Mouse (Mus musculus): ENCODE measurements around the gene Agap1. TPM values are rescaled to one million over a fixed set of nuclear protein-coding genes. Genes with fewer than 3 reads are reported as not detected.

Gene Agap1
- polyA plus RNA-seq, 1 experiment from 2014 or later = 74.8 TPM

- Histone ChIP-seq H3K9ac (no peak overlapping the region), H3K4me2 (replicated peaks) (no peak overlapping the region), H3K4me3 (no peak overlapping the region), H3K36me3 (peaks cover 26% of the 10 kb centered on the region), H3K4me1 (peaks cover 34% of the 10 kb centered on the region), H3K27ac (no peak overlapping the region), H3K9me3 (replicated peaks) (no peaks in the 10 kb centered on the region), H3K27me3 (no peaks in the 10 kb centered on the region)
- WGBS = 88% methylated on average over 6 of the region's 6 CpGs
- ATAC-seq (ENCODE audit: low FRiP score) = no peak
Measured at GRCm38 (mm10) chr1:89786793-89787192, 332.2 kb downstream of the Agap1 start.

- no peak overlapping the region for H3K4me2 ChIP-seq (replicated peaks)
- WGBS = 53% methylated on average over 14 of the region's 14 CpGs
- H3K4me3 ChIP-seq = no peak overlapping the region
- no peak overlapping the region for H3K27ac ChIP-seq
- H3K9me3 ChIP-seq (replicated peaks) = no peaks in the 10 kb centered on the region
- H3K36me3 ChIP-seq = peaks cover 3% of the 10 kb centered on the region; the same call in 1 of the 2 replicates
- peak; percentile 61 for ATAC-seq (ENCODE audit: low FRiP score)
- H3K9ac ChIP-seq = no peak overlapping the region
- H3K4me1 ChIP-seq = peaks cover 15% of the 10 kb centered on the region
- H3K27me3 ChIP-seq = no peaks in the 10 kb centered on the region
Measured at GRCm38 (mm10) chr1:89798724-89799123, 344.1 kb downstream of the Agap1 start.

- peaks cover 15% of the 10 kb centered on the region for H3K4me1 ChIP-seq
- peaks cover 3% of the 10 kb centered on the region; the same call in 1 of the 2 replicates for H3K36me3 ChIP-seq
- no peak overlapping the region for H3K4me3 ChIP-seq
- no peak overlapping the region for H3K27ac ChIP-seq
- no peak for ATAC-seq (ENCODE audit: low FRiP score)
- no peaks in the 10 kb centered on the region for H3K27me3 ChIP-seq
- WGBS = 83% methylated on average over 5 of the region's 5 CpGs
- H3K4me2 ChIP-seq (replicated peaks) = no peak overlapping the region
- no peak overlapping the region for H3K9ac ChIP-seq
- no peaks in the 10 kb centered on the region for H3K9me3 ChIP-seq (replicated peaks)
Measured at GRCm38 (mm10) chr1:89801506-89801905, 346.9 kb downstream of the Agap1 start.

GRCm38 (mm10) chr1:89804981-89805380, 350.4 kb downstream of the Agap1 start:
- no peaks in the 10 kb centered on the region for H3K27me3 ChIP-seq
- H3K36me3 ChIP-seq = no peaks in the 10 kb centered on the region
- no peak overlapping the region for H3K4me2 ChIP-seq (replicated peaks)
- no peaks in the 10 kb centered on the region for H3K4me1 ChIP-seq
- no peak overlapping the region for H3K27ac ChIP-seq
- no peak overlapping the region for H3K9ac ChIP-seq
- H3K4me3 ChIP-seq = no peak overlapping the region
- 83% methylated on average over 7 of the region's 7 CpGs for WGBS
- H3K9me3 ChIP-seq (replicated peaks) = no peaks in the 10 kb centered on the region
- ATAC-seq (ENCODE audit: low FRiP score) = no peak

GRCm38 (mm10) chr1:89812816-89813215, 358.2 kb downstream of the Agap1 start:
- WGBS = 90% methylated on average over 8 of the region's 8 CpGs

GRCm38 (mm10) chr1:89816487-89817206, 362.0 kb downstream of the Agap1 start:
- Histone ChIP-seq H3K4me2 (replicated peaks) (no peak overlapping the region), H3K27me3 (no peaks in the 10 kb centered on the region), H3K36me3 (0 out of 2 replicates have a peak, but pooled peaks cover 2% of the 10 kb centered on the region), H3K27ac (peak overlapping the region; percentile 46; the same call in 1 of the 2 replicates), H3K4me1 (peaks cover 15% of the 10 kb centered on the region), H3K9ac (no peak overlapping the region), H3K4me3 (no peak overlapping the region), H3K9me3 (replicated peaks) (no peaks in the 10 kb centered on the region)
- peak; percentile 29; the same call in 1 of the 2 replicates for ATAC-seq (ENCODE audit: low FRiP score)
- WGBS = 50% methylated on average over 14 of the region's 14 CpGs

More at GRCm38 (mm10) chr1:89812816-89813215, 358.2 kb downstream of the Agap1 start:
- no peak for ATAC-seq (ENCODE audit: low FRiP score)
- Histone ChIP-seq H3K4me2 (replicated peaks) (no peak overlapping the region), H3K36me3 (0 out of 2 replicates have a peak, but pooled peaks cover 2% of the 10 kb centered on the region), H3K27me3 (no peaks in the 10 kb centered on the region), H3K9ac (no peak overlapping the region), H3K9me3 (replicated peaks) (no peaks in the 10 kb centered on the region), H3K4me1 (peaks cover 11% of the 10 kb centered on the region; the same call in 1 of the 2 replicates), H3K27ac (no peak overlapping the region), H3K4me3 (no peak overlapping the region)

- Histone ChIP-seq H3K4me2 (replicated peaks) (no peak overlapping the region), H3K9me3 (replicated peaks) (no peaks in the 10 kb centered on the region), H3K27me3 (no peaks in the 10 kb centered on the region), H3K9ac (no peak overlapping the region), H3K36me3 (no peaks in the 10 kb centered on the region), H3K4me3 (no peak overlapping the region), H3K27ac (no peak overlapping the region), H3K4me1 (peaks cover 21% of the 10 kb centered on the region)
- 87% methylated on average over 4 of the region's 4 CpGs for WGBS
- ATAC-seq (ENCODE audit: low FRiP score) = no peak
Measured at GRCm38 (mm10) chr1:89821822-89822221, 367.2 kb downstream of the Agap1 start.

GRCm38 (mm10) chr1:89822431-89822830, 367.8 kb downstream of the Agap1 start:
- Histone ChIP-seq H3K36me3 (no peaks in the 10 kb centered on the region), H3K9ac (no peak overlapping the region), H3K27ac (no peak overlapping the region), H3K4me3 (no peak overlapping the region), H3K27me3 (no peaks in the 10 kb centered on the region), H3K4me1 (peaks cover 18% of the 10 kb centered on the region), H3K9me3 (replicated peaks) (no peaks in the 10 kb centered on the region), H3K4me2 (replicated peaks) (no peak overlapping the region)
- WGBS = 69% methylated on average over 3 of the region's 3 CpGs
- ATAC-seq (ENCODE audit: low FRiP score) = no peak

- ATAC-seq (ENCODE audit: low FRiP score) = no peak
- no peak overlapping the region for H3K4me3 ChIP-seq
- H3K27me3 ChIP-seq = no peaks in the 10 kb centered on the region
- H3K4me1 ChIP-seq = peaks cover 14% of the 10 kb centered on the region
- H3K36me3 ChIP-seq = no peaks in the 10 kb centered on the region
- 86% methylated on average over 7 of the region's 7 CpGs for WGBS
- H3K27ac ChIP-seq = no peak overlapping the region
- H3K9ac ChIP-seq = no peak overlapping the region
- H3K9me3 ChIP-seq (replicated peaks) = no peaks in the 10 kb centered on the region
- H3K4me2 ChIP-seq (replicated peaks) = no peak overlapping the region
Measured at GRCm38 (mm10) chr1:89823036-89823435, 368.4 kb downstream of the Agap1 start.

- Histone ChIP-seq H3K4me2 (replicated peaks) (no peak overlapping the region), H3K36me3 (0 out of 2 replicates have a peak, but pooled peaks cover 5% of the 10 kb centered on the region), H3K27me3 (no peaks in the 10 kb centered on the region), H3K9me3 (replicated peaks) (no peaks in the 10 kb centered on the region), H3K27ac (no peak overlapping the region), H3K4me1 (peaks cover 15% of the 10 kb centered on the region), H3K4me3 (no peak overlapping the region), H3K9ac (no peak overlapping the region)
- whole genome bisulfite sequencing = 50% methylated on average over 3 of the region's 3 CpGs
- ATAC-seq (ENCODE audit: low FRiP score) = no peak
Measured at GRCm38 (mm10) chr1:89827051-89827450, 372.4 kb downstream of the Agap1 start.

- WGBS = 79% methylated on average over 1 of the region's 1 CpGs
- ATAC-seq (ENCODE audit: low FRiP score) = no peak
- Histone ChIP-seq H3K27ac (no peak overlapping the region), H3K4me2 (replicated peaks) (no peak overlapping the region), H3K9me3 (replicated peaks) (no peaks in the 10 kb centered on the region), H3K36me3 (peaks cover 15% of the 10 kb centered on the region), H3K4me3 (no peak overlapping the region), H3K27me3 (no peaks in the 10 kb centered on the region), H3K9ac (no peak overlapping the region), H3K4me1 (0 out of 2 replicates have a peak, but pooled peaks cover 5% of the 10 kb centered on the region)
Measured at GRCm38 (mm10) chr1:89831095-89831494, 376.5 kb downstream of the Agap1 start.

- H3K4me2 ChIP-seq (replicated peaks) = no peak overlapping the region
- H3K4me3 ChIP-seq = no peak overlapping the region
- WGBS = 76% methylated on average over 9 of the region's 9 CpGs
- peaks cover 35% of the 10 kb centered on the region for H3K4me1 ChIP-seq
- no peak for ATAC-seq (ENCODE audit: low FRiP score)
- H3K36me3 ChIP-seq = peaks cover 36% of the 10 kb centered on the region
- peaks cover 14% of the 10 kb centered on the region; the same call in 1 of the 2 replicates for H3K27me3 ChIP-seq
- no peaks in the 10 kb centered on the region for H3K9me3 ChIP-seq (replicated peaks)
- H3K9ac ChIP-seq = no peak overlapping the region
- no peak overlapping the region for H3K27ac ChIP-seq
Measured at GRCm38 (mm10) chr1:89844064-89844463, 389.5 kb downstream of the Agap1 start.

GRCm38 (mm10) chr1:89845487-89845886, 390.9 kb downstream of the Agap1 start:
- Histone ChIP-seq H3K36me3 (peaks cover 26% of the 10 kb centered on the region), H3K4me1 (peaks cover 49% of the 10 kb centered on the region), H3K4me3 (no peak overlapping the region), H3K4me2 (replicated peaks) (no peak overlapping the region), H3K9ac (no peak overlapping the region), H3K27me3 (peaks cover 17% of the 10 kb centered on the region), H3K9me3 (replicated peaks) (no peaks in the 10 kb centered on the region), H3K27ac (no peak overlapping the region)
- no peak for ATAC-seq (ENCODE audit: low FRiP score)
- WGBS = 81% methylated on average over 4 of the region's 4 CpGs

Measured in hindbrain, embryonic 12.5 days (tissue).